Mouse (Mus musculus) kidney, adult 18-20 months (tissue): ENCODE data around the gene Tmem50b.

Source experiments
- DNase-seq: peaks from one replicate; pipeline ENCODE4 v3.0.0; 2021

The Tmem50b gene

DNA sequence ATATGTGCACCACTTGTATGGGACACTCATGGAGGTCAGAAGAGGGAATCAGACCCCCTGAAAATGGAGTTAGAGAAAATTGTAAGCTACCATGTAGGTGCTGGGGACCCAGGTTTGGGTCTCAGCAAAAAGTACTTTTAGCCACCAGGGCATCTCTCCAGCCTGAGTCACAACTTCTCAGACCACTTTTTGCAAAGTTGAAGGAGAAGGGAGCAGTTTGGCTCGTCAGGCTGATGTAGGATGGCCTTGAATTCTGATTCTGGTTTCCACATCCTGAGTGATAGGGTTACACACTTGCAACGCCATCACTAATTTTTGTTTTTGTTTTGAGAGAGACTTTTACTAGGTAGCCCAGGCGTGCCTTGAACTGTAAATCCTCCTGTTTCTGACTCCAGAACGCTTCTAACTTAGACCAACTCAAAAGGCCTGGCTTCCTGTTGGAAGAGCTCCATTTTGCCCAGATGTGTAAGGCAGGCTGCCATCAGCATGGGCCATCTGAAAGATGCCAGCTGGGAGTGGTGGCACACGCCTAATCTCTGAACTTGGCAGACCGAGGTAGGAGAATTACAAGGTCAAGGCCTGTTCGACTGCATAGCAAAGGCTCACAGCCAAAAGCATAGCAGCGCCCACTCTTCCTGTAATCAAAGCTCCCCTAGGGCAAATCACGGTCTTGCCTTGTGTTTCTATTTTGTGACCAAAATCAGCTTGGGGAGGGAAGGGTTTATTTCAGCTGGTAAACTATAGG, 12.1 kb upstream of the Tmem50b start:
- DNase-seq = peak; percentile 42

DNA sequence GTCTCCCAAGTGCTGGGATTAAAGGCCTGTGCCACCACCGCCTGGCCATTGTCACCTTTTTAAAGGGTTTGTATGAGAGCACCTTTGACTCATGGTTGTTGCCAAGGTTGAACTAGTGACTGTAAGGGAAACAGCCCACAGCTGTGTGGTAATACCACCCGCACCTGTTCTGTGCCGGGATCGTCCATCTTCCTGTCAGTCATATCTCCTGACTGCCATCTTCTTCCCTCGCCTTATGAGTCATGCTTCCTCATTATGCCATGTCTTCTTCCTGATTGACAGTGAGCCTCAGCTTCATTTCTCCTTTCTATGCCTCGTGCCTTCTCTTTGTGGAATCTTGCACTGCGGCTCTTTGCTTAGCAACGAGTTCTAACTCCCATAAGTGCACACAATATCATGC, 9.4 kb upstream of the Tmem50b start:
- DNase-seq = no peak

DNA sequence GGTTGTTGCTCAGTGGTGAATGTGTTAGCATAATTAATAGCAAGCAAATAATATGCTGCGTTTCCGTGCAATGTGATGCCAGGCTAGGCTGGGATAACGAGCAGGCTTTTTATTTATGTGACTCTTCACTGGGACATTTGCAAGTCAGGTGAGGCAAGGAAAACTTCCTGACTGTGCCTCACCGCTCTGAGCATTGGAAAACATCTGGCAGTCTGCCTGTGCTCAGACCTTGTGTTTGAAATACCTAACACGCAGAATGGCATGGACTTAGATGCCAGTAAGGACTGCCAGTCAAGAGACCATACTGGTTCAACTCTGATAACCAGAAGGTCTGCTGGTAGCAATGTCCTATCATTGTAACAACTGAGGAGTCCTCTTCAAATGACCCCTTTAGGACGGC, 7.6 kb upstream of the Tmem50b start:
- DNase-seq = peak; percentile 52

DNA sequence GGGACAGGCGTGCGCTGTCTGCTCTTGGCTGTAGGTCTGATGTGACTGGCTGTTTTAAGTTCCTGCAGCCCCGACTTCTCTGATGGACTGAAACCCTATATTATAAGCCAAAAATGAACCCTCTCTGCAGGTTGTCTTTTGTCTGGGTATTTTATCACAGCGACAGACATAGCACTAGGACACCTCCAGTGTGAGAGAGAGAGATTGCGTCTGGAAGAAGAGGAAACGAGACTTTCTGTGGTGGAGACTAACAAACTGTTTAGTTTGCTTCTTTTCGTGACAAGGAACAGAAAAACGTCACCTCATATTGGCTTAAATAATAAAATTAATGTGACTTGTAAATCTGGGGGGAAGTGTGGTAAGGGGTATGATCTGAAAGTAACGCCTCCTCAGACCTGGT, 4.1 kb upstream of the Tmem50b start:
- no peak for DNase-seq

DNA sequence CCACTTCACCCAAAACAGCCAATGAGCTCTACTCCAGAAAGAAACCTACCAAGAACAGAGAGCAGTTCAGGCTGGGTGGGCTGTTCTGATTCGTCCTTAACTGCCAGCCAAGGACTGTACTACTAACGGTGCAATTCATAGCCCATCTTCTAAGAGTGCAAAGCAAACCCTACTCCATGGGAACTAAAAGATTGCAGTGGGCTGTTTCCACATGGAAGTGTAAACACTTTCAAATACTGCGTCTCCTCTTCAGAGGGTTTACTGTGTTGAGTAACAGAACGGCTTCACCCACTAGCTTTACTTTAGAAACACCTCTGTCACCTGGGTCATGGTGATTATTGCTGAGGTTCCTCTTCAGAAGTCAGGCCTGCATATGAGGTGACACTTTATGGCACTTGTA, 3.5 kb upstream of the Tmem50b start:
- DNase-seq = no peak

DNA sequence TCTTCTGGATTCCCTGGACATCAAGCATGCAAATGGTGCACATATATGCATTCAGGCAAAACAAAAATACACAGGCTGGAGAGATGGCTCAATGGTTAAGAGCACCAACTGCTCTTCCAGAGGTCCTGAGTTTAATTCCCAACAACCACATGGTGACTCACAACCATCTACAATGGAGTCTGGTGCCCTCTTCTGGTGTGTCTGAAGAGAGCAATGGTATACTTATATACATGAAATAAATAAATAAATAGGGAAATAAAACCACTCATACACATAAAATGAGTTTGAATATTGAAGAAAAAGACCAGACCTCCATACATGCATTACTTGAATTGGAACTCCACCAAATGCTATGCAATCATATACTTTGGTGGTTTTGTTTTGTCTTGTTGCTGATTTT, 1.6 kb upstream of the Tmem50b start:
- no peak for DNase-seq

DNA sequence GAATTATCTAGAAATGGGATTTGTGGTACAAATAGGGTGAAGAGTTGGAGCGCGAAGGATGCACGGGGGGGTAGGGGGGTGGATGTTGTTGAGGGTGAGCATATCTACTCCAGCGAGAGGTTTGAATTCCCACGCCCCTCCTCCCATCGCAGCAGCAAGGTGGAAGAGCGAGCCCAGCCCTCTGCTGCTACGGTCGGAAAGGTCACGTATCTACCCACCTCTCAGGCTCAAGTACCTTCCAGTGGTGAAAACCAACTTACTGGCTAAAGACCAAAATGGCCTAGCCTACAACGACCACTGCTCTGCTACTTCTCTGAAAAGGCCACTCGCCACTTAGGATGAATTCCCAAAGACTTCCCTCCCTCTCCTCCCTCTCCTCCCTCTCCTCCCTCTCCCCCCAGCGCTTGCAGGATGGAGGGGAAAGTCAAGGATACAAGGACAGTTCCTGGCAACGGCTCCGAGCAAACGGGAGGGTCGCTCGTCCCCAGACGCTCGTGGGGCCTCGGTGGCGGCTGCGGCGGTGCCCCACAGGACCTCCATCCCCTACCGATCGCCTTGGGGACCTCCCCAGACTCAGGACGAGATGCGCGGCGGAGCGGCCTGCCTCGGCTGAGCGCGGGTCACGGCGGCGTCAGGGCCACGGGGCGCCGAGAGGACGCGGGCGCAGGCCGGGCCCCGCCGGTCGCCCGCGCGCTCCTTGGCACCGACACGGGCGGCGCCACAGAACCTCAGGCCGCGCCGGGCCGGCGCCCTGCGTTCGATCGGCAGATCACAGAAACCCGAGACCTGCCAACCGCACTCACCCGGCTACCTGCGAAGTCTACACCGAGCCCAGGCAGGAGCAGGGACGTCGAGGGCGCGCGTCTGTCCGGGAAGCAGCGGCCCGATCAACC, 575 bp downstream of the Tmem50b start:
- no peak for DNase-seq

DNA sequence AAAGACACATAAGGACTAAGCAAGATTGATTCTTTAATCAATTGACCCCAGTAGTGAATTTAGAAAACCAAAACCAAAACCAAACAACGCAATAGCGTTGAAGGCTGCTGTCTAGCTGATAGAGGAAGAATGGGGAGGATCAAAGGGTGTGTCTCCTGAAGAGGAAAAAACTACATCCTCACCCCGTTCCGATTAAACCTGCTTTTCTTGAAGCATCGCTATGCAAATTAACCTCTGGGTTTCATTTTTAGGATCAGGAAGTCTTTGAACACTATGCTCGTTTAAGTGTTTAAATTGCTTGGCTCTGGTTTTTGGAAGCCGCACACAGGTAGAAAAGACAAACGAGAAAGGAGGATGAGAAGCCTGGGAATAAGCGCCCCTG, 1.2 kb downstream of the Tmem50b start:
- no peak for DNase-seq

DNA sequence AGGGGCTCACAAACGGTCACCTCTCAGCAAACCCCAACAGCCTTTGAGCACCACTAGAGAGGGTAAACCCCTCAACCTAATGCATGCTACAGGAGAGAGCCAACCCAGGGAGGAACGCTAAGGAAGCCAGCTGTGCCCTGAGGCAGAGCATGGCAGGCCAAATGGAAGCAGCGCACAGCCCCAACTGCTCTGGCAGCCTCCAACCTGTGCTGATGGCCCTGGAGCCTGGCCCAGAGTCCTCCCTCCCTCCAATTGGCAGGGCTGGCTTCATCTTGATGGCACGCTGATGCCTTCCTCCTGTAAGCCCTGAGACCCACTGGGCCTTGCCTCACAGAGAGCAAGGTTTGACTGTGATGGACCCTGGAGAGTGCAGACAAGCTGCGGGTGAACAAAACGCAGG, 2.5 kb downstream of the Tmem50b start:
- DNase-seq = peak; percentile 42

DNA sequence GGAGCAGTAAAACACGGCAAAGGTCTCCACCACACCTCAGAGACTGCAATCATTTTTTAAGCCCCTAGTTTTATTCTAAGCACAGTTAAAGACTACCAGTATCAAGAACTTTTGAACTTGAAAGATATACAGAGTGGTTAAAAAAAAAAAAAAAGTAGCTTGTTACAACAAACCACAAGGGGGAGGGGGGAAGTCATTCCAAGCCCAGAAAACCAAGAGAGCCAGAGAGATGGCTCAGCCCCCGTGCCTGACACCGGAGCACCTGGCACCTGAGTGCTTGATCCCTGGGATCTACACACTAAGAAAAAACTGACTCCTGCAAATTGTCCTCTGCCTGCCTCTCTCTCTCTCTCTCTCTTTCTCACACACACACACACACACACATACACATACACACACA, 4.3 kb downstream of the Tmem50b start:
- no peak for DNase-seq

DNA sequence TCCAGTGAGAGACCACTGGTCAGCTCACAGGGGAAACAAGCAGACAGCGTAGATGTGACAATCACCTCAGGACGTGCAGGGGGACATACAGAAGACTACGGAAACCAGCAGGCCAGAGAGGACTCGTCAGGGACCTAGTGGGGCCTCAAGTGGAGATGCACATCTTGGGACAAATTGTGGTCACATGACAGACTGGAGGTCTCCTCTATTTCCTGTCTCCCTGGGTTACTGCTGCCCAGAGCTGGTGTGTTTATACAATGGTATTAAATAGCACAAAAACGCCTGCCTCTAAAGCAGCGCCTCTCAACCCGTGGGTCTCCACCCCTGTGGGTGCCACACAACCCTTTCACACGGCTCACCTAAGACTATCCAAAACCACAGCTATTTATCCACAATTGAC, 5.4 kb downstream of the Tmem50b start:
- DNase-seq = no peak

DNA sequence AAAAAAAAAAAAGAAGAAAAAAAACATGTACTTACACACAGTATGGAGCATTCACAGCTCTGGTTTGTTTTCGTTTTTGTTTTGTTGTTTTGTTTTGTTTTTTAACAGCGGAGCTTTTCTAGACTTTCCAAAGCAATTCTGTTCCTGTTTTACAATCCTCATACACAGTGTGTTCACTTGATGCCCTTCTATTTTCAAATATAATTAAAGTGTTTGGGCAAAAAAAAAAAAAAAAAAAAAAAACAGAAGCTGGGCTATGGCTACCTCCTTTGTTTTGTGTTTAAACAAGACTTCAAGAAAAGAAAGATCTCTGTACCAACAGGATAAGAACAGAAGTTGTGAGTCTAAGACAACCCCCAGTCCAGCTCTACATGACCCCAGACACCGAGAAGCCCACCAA, 8.9 kb downstream of the Tmem50b start:
- DNase-seq = no peak

DNA sequence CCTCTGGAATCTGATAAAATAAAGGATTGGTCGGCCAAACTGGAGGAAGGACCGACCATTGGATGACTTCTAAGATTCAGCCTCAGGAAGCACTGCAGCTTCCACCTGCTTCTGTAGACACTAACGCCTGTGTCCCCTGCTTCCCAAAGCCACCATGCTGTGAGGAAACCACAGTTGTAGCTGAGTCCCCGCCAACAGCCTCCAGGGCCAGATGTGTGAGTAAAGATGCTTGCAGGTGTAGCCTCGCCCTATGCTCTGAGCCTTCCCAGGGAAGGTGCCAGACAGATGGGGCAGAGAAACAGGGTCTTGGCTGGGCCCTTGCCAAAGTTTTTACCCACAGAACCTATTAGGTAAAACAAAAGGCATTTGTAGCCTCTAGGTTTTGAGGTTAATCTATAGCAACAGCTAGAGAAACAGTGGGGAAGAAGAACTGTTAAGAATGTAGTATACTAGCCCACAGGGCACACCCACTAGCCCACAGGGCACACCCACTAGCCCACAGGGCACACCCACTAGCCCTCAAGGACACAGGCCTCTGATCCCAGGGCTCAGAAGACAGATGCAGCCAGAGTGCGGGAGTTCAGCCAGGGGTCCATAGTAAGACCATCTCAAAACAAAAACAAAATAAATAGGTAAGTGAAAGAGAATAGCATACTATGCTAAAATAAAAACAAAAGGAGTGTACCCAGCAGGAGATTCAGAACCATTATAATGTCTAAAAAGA, 9.7 kb downstream of the Tmem50b start:
- DNase-seq = no peak

DNA sequence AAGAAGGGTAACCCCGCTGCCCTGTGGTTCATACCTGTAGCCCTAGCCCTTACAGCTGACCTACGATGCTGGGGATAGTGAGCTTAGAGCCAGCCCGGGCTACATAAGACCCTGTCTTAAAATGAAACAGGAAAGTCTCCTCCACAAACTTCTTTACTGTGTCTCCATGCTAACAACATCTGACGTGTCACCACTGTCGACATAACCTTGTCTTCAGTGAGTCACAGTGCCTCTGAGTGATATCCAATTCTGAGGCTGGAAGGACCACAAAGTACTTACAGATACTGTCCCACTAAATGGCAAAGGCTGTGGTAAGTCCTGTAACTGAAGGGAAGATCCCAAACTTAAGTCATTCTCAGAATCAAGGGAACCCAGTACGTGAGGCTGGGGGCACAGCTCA, 11.4 kb downstream of the Tmem50b start:
- DNase-seq = no peak

DNA sequence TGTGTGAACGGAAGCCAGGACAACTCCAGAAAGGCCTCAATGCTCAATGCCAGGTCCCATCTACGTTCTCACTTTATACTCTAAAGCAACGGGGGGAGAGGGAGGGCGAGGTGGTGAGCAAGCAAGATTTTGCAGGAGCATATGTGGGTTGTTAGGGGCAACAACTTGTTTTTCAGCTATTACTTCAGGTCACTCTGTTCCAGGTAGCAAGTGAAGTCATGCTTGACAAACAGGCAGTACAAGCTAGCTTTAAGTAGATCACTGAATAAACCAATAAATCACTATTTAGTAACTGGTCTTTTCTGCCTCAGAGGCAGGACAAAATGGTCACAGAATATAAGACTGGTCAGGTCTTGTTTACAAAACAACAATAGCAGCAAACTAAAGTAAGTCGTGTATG, 12.0 kb downstream of the Tmem50b start:
- DNase-seq = no peak

DNA sequence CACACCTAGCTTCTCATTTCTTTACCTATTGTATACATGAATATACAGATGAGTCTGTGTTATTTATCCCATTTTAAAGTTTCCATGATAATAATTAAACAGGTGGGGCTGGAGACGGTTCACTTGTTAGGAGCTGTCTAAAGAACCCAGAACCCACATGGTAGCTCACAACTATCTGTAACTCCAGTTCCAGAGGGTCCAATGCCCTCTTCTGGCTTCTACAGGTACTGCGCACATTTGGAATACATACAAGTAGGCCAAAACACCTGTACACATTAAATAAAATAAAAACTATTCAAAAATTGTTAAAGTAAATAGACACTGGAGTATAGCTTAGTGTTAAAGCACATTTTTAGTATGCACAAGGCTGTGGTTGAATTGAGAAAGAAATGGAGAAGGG, 15.3 kb downstream of the Tmem50b start:
- peak; percentile 50 for DNase-seq

DNA sequence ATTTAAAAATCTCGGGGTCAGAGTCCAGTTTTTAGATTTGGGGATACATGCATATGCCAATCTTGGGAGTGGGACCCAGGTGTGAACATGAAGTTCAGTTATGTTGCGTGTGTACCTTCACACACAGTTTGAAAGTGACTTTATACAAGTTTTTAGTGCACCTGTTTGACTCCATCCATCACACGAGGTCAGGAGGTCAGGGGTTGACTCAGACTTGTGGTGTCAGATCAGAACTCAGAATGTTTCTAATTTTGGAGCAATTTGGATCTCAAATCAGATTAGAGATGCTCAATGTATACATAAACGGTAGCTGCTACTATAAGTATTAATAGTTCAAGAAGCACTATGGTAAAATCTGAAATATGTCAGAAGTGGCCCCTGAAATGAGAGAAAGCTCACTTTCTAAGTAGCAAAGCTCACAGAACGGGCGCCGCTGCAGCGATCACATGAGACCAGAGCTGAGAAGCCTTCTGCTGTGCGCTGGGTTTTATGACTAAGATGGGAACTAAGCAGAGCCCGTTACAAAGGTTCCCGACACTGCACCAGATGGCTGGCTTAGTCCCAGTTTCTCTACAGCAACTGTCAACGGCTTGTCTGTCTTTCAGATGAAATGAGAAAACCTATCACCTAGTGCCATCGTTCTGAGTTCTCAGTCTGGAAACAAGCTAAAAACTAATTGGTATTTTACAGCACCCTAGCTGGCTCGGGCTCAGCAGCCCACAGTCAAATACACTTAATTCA, 18.4 kb downstream of the Tmem50b start:
- no peak for DNase-seq

DNA sequence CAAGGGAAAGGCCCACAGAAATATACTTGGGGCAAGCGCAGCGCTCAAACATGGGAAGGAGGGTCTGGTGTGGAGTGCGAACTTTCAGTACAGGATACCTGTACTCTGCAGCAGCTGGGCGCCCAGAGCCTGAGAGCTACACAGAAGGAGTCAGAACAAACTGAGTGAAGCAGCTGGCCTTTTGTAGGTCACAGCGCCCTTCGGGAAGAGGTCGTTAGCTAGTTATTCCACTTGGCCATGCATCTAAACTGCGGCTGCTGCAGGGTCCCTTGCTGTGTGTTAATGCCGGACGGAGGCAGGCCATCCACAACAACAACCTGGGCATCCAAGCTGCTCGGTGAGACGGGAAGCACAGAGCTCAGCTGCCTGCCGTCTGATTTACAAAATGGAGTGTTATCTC, 22.4 kb downstream of the Tmem50b start:
- no peak for DNase-seq

DNA sequence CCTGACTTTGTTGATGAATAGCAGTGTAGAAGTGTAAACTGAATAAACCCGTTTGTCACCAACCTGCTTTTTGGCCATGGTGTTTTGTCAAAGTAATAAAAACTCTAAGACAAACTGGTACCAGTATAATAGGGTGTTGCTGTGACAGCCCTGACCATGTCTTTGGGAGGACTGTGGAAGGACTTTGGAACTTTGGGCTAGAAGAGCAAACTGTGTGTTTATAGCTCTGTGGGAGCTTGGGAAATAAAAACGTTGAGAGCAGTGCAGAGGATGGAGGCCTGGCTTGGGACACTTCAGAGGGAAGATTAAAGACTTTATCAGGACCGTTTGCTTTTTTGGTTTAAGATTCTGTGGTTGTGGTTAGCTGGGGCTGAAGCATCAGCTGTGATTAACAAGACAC, 26.5 kb downstream of the Tmem50b start:
- DNase-seq = no peak

DNA sequence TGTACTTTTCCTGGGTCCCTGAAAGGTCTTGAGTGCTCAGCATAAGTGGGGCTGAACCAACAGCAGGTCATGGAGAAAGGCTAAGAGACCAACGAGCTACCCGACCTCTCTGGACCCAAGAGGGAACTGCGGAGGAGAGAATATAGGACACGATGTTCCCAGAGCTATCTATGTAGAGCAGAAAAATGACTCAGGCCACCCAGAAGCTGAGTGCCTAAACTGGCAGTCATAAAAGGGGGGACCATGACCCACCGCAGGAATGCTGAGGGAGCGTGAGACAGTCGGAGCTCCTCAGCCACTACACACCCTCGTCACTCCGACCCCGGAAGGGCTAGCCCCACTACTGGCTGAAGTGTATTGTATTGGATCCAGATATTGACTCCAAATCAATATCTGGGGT, 28.6 kb downstream of the Tmem50b start:
- no peak for DNase-seq

DNA sequence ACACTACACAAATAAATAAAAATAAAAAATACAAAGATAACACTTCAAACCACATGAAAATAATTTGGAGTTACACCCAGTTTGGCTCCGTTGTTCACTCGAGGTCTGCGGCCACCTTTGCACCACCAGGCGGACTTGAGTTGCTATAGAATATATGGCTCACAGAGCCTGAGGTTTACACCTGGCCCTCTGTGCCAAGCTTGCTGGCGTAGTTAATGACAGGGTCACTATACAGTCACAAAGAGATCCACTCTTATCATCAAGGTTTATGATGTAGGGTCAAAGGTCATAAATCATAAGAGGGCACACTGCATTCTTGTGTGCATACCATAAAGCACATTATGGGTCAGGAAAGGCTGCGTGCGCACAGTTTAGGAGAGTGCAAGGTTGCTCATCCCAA, 31.6 kb downstream of the Tmem50b start:
- no peak for DNase-seq

DNA sequence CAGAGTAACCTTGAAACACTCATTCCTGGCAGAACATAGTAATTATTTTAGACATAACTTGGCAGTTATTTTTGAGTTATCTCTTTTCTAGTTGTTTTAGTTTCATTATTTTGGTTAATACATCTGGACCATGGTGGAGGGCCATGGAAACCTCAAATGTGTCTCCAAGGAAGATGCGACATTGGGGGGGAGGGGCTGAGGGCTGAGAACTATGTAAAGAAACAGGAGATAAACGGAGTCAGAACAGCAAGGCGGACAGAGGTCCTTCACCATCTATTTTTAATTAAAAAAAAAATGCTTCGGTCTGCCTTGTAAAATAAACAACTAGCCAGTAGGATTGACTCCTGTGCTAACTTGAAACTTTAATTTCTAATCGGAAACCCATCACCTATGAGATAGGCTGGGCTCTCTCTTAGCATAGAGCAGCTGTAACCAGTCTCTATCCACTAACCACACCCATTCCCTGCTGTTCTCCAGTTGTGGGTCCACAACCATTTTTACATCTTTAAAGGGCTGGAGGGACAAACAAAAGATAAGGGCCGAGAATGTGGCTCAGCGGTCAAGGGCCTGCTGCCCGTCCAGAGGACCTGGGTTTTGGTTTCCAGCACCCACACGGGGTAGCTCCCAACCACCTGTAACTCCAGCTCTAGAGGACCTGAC, 32.2 kb downstream of the Tmem50b start:
- DNase-seq = no peak
